Mouse (Mus musculus) bone marrow, adult 2 months (tissue): ENCODE data around the gene Rab13.

Experiments used
- CTCF ChIP-seq: fragments of 200-500 bp; IDR thresholded peaks from 2 replicates; pipeline ENCODE4 v1.5.1; 2011; ENCODE audit warnings: low read length, control low read depth; ENCODE audit not compliant: control insufficient read depth, insufficient read depth
- POLR2A ChIP-seq: fragments of 200-500 bp; IDR thresholded peaks from 2 replicates; pipeline ENCODE4 v1.6.1; 2011; ENCODE audit warnings: low read depth, mild to moderate bottlenecking, control low read depth, low read length, borderline replicate concordance; ENCODE audit not compliant: control insufficient read depth

DNA sequence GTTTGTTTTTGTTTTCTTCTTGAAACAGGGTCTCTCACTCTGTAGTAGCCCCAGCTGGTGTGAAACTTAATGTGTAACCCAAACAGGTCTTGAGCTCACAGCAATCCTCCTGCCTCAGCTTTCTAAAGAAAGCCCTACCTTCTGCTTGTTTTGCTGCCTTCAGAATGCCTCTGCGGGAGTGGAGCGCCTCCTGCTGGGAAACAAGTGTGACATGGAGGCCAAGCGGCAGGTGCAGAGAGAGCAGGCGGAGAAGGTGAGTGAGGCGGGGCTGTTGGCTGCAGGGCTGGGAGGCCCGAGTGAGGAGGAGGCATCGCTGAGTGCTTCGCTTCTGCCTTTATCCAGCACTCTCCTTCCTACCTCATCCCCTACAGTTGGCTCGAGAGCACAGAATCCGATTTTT is 10.8 kb downstream of the Rab13 start:
- TF ChIP-seq CTCF (no peak), POLR2A (no peak)
